Comparison of ENCODE assay signal across 9 mouse cellular contexts in genomic region chr5:130089626-130090393, GRCm38 (mm10). TPM values are rescaled to one million over a fixed set of nuclear protein-coding genes. Genes with fewer than 3 reads are reported as not detected.
DNase-seq lines count a peak whose midpoint lies in the region; ATAC-seq and TF ChIP-seq lines count a peak whose summit lies in the region.
"Had no signal": no experiment of that assay in that cellular context is flagged by ENCODE, and none has a peak within 500 bp of the region (broad histone marks: within the 10 kb centered on the region; RNA-seq: fewer than 3 reads in every experiment).

No protein-coding gene starts in this region.

- WGBS in small intestine, adult 2 months: 71% methylated on average over 18 of the region's 18 CpGs

- H3K36me3 ChIP-seq in small intestine, adult 2 months (ENCODE audit: control insufficient read depth, insufficient read depth, low read length): no peaks in the 10 kb centered on the region

- no peak for DNase-seq in frontal cortex, postnatal 14 days (ENCODE audit: low spot score in 2 of 2)
- DNase-seq in right cerebral cortex, adult 18-20 months: peak; percentile 60
- DNase-seq in right cerebral cortex, postnatal 4 days: no peak
- DNase-seq in heart, postnatal 14 days: peak; percentile 11 to 25
- DNase-seq in cerebellum, adult 18-20 months: no peak
- DNase-seq in gastrocnemius, postnatal 25 days: no peak
- DNase-seq: kidney, postnatal 25 days had no signal

- no peak overlapping the region for H3K4me3 ChIP-seq in small intestine, adult 2 months (ENCODE audit: low read depth, low read length)

- intact Hi-C loops in heart, postnatal 14 days (cut with DNase I): no loop called here

- no peaks in the 10 kb centered on the region for H3K27me3 ChIP-seq in small intestine, adult 2 months (ENCODE audit: control insufficient read depth, insufficient read depth, low read length)

- H3K4me1 ChIP-seq in small intestine, adult 2 months (ENCODE audit: control insufficient read depth, insufficient read depth, insufficient read length, low read length): peaks cover 7% of the 10 kb centered on the region; the same call in 1 of the 2 replicates

- no peak for TF ChIP-seq CTCF in small intestine, adult 2 months (IDR thresholded peaks at IDR 0.05; ENCODE audit: extremely low read depth, insufficient read length, insufficient replicate concordance, low read depth, low read length)

- H3K27ac ChIP-seq in small intestine, adult 2 months (ENCODE audit: insufficient read depth, low read depth, low read length): 0 out of 2 replicates have a peak overlapping the region, but pooled peaks have one; percentile 18

- no peak for TF ChIP-seq POLR2A in small intestine, adult 2 months (IDR thresholded peaks at IDR 0.05; ENCODE audit: low read depth, low read length)

- ATAC-seq in frontal cortex, adult (ENCODE audit: low TSS enrichment): peak; percentile 69

RNA-seq across cellular contexts. Expression of gene Tpst1, which starts 16.7 kb away (rescaled TPM):
- total RNA-seq in heart, postnatal 14 days (2021): 10 to 100 TPM; 15.7 to 16.9 TPM
- 4.4 and 4.8 TPM in 2 replicates for polyA plus RNA-seq in small intestine, adult 2 months (2012; rRNA removed)
- total RNA-seq in gastrocnemius, postnatal 25 days (2021): 1 to 10 TPM; 5.8 to 7.7 TPM

RNA-seq across cellular contexts. Expression of gene Kctd7, which starts 54.9 kb away (rescaled TPM):
- 1 to 10 TPM; 1.6 to 3.4 TPM for total RNA-seq in heart, postnatal 14 days (2021)
- 1.3 TPM in 2 replicates for polyA plus RNA-seq in small intestine, adult 2 months (2012; rRNA removed)
- total RNA-seq in gastrocnemius, postnatal 25 days (2021): 1 to 10 TPM; 2.8 to 3.9 TPM

Comparison
In these comparisons a context has a peak if more than half of its experiments do, and no peak if none do; other contexts are left out.
1. DNase-seq: peak in right cerebral cortex, adult 18-20 months (single experiment) and heart, postnatal 14 days (2 of 2); none in frontal cortex, postnatal 14 days (0 of 2), right cerebral cortex, postnatal 4 days (single experiment), cerebellum, adult 18-20 months (0 of 2) and gastrocnemius, postnatal 25 days (single experiment).